In the genomic region with DNA sequence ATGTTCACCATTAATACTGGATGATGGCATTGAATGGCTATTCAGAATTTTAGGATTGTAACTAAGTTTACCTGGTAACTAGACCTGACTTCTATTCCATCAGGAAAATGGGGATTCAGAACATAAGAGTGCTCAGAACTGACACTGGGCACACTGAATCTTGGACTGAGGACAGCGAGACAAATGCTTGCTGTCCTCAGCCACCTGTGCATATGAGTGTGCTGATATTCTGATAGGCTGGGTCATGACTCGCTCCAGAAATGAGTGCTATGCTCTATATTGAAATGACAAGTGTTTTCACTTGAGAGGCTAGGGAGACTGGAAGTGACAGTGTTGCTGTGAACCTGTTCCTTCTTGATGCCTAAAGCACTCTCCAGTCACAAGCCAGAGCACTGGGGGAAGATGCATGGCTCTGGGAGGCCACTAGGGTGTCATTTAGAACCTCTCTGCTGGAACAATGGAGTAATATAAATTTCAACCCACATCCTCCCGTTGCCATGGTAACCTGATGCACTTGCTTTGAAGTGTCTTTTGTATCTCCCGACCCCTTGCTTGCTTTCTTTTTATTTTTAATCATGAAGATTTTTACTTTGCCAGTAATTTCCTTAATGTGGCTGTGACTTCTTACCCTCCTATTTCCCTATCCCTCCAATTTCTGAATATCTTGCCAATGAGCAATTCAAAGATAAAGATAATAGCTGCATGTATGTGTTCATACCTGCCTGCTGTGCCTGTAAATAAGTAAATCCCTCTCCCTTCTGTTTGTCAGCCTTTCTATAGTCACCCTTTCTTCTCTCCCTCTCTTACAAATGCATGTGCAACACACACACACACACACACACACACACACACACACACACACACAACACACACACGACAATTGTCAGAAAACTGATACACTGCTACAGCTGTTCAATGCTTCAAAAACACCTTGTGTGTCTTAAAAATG, we compare ENCODE assay signal across 9 mouse cellular contexts.
DNase-seq lines count a peak whose midpoint lies in the region; ATAC-seq and TF ChIP-seq lines count a peak whose summit lies in the region.
"Had no signal": no experiment of that assay in that cellular context is flagged by ENCODE, and none has a peak within 500 bp of the region (broad histone marks: within the 10 kb centered on the region; RNA-seq: fewer than 3 reads in every experiment).

No protein-coding gene starts in this region.

- peak; percentile 18 to 38 for DNase-seq in left cerebral cortex, postnatal 14 days (ENCODE audit: low spot score in 2 of 2)
- no peak for DNase-seq in left cerebral cortex, adult 11 months (ENCODE audit: low spot score)
- peak; percentile 8 for DNase-seq in embryo, embryonic 11.5 days (ENCODE audit: low read depth, low spot score)
- DNase-seq in layer of hippocampus, postnatal 10 days (ENCODE audit: low spot score in 2 of 2): peak; percentile 5 to 14
- DNase-seq in retina, postnatal 1 day: peak; percentile 62
- DNase-seq in adrenal gland, adult 8-10 months: no peak
- no peak for DNase-seq in lung, postnatal 0 days (ENCODE audit: low spot score)
- no peak for DNase-seq in kidney, postnatal 10 days

- no peak for ATAC-seq in lung, postnatal 0 days

- H3K4me1 ChIP-seq in lung, postnatal 0 days (ENCODE audit: insufficient read depth, low read depth, low read length): no peaks in the 10 kb centered on the region
- H3K4me1 ChIP-seq: lung, embryonic 15.5 days had no signal

- intact Hi-C loops in left cerebral cortex, postnatal 14 days (cut with DNase I): loop anchor here (5.0 to 10.0 kb wide), 2 partner anchors 81 to 589 kb away; no protein-coding TSS in a partner anchor

- H3K4me2 ChIP-seq in lung, postnatal 0 days (replicated peaks; ENCODE audit: low read depth, low read length): no peak overlapping the region
- H3K4me2 ChIP-seq: lung, embryonic 15.5 days had no signal

- no peak for TF ChIP-seq CTCF in lung, postnatal 0 days (IDR thresholded peaks at IDR 0.05)

- H3K36me3 ChIP-seq in lung, postnatal 0 days (ENCODE audit: insufficient read depth, low read length): no peaks in the 10 kb centered on the region
- H3K36me3 ChIP-seq: lung, embryonic 15.5 days had no signal

- H3K27me3 ChIP-seq in lung, postnatal 0 days (replicated peaks; ENCODE audit: insufficient read depth, low read length): no peaks in the 10 kb centered on the region
- H3K27me3 ChIP-seq: lung, embryonic 15.5 days had no signal

- H3K27ac ChIP-seq in lung, postnatal 0 days (ENCODE audit: low read length): no peak overlapping the region
- H3K27ac ChIP-seq: lung, embryonic 15.5 days had no signal

- WGBS in lung, postnatal 0 days: 50% methylated on average over 5 of the region's 5 CpGs

- H3K9ac ChIP-seq in lung, postnatal 0 days (replicated peaks; ENCODE audit: low read depth): no peak overlapping the region
- H3K9ac ChIP-seq: lung, embryonic 15.5 days had no signal

- H3K9me3 ChIP-seq in lung, postnatal 0 days (ENCODE audit: low read length): no peaks in the 10 kb centered on the region
- H3K9me3 ChIP-seq: lung, embryonic 15.5 days had no signal

- H3K4me3 ChIP-seq in lung, postnatal 0 days (ENCODE audit: low read depth, low read length): no peak overlapping the region
- H3K4me3 ChIP-seq: lung, embryonic 15.5 days had no signal

- TF ChIP-seq EP300 in lung, postnatal 0 days (IDR thresholded peaks at IDR 0.05): no peak

Comparison
In these comparisons a context has a peak if more than half of its experiments do, and no peak if none do; other contexts are left out.
1. DNase-seq: peak in left cerebral cortex, postnatal 14 days (2 of 2), embryo, embryonic 11.5 days (single experiment), layer of hippocampus, postnatal 10 days (2 of 2) and retina, postnatal 1 day (single experiment); none in left cerebral cortex, adult 11 months (single experiment), adrenal gland, adult 8-10 months (single experiment), lung, postnatal 0 days (single experiment) and kidney, postnatal 10 days (single experiment).